Mouse (Mus musculus): ENCODE results near the gene Adgrb3.

Adgrb3 gene

GRCm38 (mm10) chr1:25281471-25281870 is 548.0 kb downstream of the Adgrb3 start:
- in situ Hi-C loops (cut with MboI, MseI): no loop called here

GRCm38 (mm10) chr1:25250562-25250961 is 578.9 kb downstream of the Adgrb3 start:
- in situ Hi-C loops (cut with MboI, MseI): no loop called here

DNA sequence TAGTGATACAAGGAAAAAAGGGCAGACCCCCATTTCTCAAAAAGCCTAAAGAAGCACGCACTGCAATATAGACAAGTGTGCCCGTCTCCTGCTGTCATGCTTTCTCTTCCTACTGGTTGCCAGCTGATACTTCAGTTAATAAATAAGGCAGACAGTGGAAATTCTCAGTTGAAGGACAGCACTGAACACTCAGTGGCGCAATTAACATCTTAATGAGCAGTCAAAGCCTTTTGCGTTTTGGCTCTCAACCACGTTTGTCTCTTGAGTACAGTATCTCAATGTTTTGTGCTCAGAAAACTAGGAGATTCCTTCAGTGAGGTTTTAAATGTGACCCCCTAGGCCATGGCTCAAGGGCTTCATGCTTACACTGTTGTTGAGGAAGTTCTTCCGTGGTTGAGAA is 587.1 kb downstream of the Adgrb3 start:
- in situ Hi-C loops (cut with MboI, MseI): no loop called here

DNA sequence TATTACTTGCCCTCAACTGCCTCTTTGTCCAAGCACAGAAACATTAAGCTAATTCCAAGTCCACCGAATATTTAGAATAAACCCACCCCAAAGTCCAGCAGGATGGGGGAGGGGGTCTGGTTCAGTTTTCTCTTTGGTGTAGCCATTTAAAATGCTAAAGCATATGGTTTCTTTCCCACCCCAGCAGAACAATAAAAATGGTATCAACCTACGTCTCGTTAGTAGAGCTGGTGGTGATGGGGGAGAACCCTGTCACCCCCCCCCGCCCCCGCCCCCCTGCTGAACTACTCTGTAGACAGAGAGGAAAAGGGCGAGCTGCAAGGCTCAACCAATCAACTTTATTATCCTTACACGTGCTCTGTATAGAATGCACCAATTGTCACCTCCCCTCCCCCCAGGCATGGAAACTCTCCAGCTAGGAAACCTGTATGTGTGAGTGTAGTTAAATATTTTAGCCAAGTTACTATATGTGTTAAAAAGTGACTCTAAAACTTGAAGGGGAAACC is 600.2 kb downstream of the Adgrb3 start:
- in situ Hi-C loops (cut with MboI, MseI): no loop called here

DNA sequence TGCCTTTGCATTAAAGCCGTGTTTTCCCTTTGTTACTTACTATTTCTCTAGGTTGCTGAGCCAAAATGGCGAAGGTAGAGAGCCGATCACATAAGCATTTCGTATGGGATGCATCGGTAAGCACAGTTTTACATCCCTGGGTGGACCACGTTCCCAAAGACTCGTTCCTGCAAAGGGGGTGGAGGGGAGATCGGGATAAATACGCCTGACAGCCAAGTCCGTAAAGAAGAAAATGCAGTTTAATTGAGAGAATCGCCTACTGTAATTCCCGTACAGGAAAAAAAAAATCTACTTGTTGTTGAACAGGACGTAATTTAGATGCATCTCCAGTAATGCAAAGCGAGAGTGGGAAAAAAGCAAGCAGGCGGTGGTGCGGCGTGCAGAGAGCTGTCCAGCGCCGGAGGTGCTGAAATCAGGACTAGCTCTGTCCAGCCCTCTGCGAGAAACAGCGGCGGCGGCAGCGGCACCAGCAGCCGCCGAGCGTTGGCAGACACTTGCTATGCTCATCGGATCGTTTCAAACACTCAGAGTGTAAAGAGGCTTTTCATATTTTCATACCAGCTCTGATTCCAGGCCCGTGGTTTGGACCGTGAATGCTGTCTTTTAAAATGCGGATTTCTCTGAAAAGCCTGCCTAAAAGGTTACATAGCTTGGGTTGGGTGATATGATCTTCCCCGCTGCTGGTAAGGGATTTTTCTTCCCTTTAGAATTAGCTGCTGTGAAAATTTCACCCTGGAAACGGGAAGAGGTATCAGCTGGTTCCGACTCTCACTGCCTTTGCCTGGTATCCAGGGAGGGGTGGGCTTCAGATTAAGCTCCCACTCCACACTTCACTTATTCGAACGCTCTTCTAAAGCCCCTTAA is 600.9 kb downstream of the Adgrb3 start:
- in situ Hi-C loops (cut with MboI, MseI): no loop called here

- in situ Hi-C loops (cut with MboI, MseI): no loop called here
Observed at GRCm38 (mm10) chr1:25227880-25228279, 601.6 kb downstream of the Adgrb3 start.

GRCm38 (mm10) chr1:25204636-25205035 is 624.9 kb downstream of the Adgrb3 start:
- in situ Hi-C loops (cut with MboI, MseI): no loop called here

DNA sequence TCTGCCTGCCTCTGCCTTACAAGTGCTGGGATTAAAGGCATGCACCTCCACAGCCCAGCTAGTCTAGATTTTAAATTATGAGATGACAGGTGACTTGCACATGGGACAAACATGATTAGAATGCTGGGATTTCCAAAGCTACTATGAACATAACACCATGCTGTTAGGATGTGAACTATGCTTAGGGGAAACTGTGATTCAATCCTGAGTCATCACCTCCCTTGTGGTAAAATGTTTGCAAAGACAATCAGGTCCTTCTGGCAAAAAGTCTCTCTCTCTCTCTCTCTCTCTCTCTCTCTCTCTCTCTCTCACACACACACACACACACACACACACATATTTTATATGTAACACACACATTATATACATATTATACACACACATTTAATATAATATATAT is 630.1 kb downstream of the Adgrb3 start:
- in situ Hi-C loops (cut with MboI, MseI): no loop called here

GRCm38 (mm10) chr1:25191986-25192385 is 637.5 kb downstream of the Adgrb3 start:
- in situ Hi-C loops (cut with MboI, MseI): no loop called here

DNA sequence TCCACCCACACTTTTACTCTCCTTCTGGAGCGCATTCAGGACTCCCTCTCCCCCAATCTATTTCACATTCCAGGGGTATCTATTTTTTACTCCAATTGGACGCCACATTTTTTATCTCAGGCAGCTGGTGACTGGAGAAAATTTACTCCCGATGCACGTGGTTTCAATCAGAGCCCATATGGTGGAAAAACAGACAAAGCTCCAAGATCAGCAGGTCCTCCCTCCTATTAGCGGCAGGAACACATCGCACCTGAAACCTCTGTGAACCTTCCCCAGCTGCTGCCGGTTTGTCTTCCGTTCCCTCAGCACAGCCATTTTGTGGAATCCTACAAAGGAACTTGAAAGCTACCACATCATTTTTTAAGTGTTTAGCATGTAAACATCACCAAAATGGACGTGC is 640.2 kb downstream of the Adgrb3 start:
- in situ Hi-C loops (cut with MboI, MseI): no loop called here

DNA sequence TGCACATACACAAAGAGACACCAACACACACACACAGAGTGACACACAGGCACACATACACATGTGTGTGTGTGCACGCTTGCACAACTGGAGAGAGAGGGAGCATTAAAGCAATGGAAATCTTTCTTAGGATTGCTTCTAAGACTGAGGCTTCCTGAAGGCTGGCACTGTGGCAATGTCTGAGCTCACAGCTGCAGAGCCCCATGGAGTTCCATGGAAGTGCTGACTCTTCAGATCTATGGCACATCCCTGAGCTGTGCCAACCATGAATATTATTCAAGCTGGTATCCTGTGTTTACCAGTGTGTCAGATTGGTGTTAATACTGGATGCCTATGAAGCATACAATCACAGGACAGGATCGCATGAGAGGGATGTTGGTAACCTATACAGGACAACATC is 643.6 kb downstream of the Adgrb3 start:
- in situ Hi-C loops (cut with MboI, MseI): no loop called here

- in situ Hi-C loops (cut with MboI, MseI): no loop called here
Observed at GRCm38 (mm10) chr1:25181881-25182280, 647.6 kb downstream of the Adgrb3 start.

DNA sequence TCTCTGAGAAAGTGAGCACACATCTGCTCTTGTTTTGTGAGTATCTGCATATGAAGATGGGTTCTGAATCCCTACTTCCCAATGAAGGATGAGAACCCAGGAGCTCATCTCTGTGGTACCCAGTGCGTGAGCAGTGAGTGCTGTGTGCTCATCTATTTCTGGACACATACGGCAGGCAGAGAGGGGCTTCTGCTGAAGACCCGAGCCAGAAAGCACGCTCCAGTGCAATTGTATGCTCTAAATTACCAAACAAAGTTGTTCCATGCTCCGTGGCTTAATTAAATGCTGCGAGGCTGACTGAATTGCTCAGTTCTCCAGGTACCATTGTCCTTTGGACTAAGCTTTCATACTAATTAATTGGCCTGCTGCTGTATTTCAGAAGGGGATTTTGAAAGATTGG is 648.9 kb downstream of the Adgrb3 start:
- in situ Hi-C loops (cut with MboI, MseI): no loop called here

- in situ Hi-C loops (cut with MboI, MseI): no loop called here
Observed at GRCm38 (mm10) chr1:25179860-25180582, 649.5 kb downstream of the Adgrb3 start.

- in situ Hi-C loops (cut with MboI, MseI): no loop called here
Observed at GRCm38 (mm10) chr1:25178347-25179130, 651.0 kb downstream of the Adgrb3 start.

DNA sequence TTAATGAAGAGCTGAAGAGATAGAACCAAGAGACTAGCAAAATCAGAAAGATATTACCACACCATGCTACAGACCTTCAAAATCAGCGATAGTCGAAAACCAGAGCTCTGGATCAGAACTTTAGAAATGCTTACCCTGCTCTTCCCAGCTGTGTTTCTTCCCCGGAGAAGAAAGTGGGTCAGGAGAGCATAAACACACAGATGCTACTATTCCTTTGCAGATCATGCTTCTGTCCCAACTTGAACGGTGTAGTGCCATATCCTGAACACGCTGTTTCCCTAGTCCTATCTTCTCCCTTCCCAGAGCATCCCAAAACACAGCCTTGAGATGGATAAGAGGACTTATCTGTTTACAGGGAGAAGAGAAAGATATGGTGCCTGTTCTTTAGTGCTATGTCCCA is 662.4 kb downstream of the Adgrb3 start:
- in situ Hi-C loops (cut with MboI, MseI): no loop called here

DNA sequence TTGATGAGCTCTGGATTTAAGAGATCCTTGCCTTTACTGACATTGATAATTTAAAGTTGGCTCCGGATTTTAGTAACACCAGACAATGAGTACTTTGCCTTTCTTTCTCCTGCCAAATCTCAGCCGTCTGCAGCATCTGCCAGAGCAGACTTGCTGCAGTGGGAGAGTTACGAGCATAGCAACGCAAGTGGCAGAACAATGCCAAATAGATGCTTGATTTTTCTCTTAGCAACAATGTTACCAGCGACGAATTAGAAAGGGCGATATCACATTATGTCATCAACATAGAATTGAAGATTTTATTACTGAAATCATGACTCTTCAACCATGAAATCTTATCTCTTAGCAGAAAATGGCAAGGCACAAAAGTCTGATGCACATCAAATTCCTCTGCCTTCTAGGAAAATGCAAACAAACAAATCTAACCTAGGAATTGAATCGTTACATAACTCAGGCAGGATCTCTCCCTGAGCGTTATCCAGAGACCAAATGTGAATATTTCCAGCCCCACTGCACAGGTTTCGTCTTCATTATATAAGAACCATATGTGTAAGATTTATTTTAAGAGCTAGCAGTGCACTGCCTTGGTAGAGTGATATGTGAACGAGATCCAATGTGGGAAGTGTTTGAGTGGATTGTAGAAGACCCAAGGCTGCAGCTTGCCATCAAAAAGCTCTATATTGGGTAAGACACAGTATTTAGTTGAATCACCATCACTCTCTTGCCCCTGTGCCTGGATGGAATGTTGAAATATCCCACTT is 663.3 kb downstream of the Adgrb3 start:
- in situ Hi-C loops (cut with MboI, MseI): no loop called here

GRCm38 (mm10) chr1:25163561-25163960 is 665.9 kb downstream of the Adgrb3 start:
- in situ Hi-C loops (cut with MboI, MseI): no loop called here

- in situ Hi-C loops (cut with MboI, MseI): no loop called here
Observed at GRCm38 (mm10) chr1:25146206-25146605, 683.3 kb downstream of the Adgrb3 start.

DNA sequence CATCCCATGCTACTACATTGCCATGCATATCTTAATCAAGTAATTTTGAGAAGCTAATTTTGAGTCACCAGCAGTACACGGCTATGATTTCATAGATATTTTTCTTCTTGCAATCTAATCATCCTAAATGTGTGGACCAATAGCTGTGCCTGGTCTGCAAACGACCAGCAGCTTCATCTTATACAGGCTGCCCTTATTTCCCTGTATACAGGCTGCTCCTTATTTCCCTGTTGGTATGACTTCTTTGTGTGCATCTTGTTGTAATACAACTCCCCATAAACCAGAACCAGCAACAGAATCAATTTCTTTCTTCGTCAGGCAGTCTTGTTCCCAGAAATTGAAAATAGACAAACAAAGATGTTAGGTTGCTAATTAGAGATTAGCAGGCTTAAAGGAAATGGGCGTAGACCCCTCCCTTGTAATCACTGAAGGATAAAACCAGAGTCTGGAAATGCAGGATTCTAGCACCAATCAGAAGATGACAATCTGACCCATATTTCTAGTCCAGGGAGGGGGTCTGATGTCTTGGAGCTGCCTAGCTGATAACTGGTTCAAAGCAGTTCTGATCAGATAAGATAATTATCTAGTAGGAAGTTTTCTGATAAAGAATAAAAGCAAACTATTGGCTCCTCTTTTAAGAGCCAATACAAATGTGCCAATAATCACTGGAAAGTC is 697.2 kb downstream of the Adgrb3 start:
- in situ Hi-C loops (cut with MboI, MseI): no loop called here

DNA sequence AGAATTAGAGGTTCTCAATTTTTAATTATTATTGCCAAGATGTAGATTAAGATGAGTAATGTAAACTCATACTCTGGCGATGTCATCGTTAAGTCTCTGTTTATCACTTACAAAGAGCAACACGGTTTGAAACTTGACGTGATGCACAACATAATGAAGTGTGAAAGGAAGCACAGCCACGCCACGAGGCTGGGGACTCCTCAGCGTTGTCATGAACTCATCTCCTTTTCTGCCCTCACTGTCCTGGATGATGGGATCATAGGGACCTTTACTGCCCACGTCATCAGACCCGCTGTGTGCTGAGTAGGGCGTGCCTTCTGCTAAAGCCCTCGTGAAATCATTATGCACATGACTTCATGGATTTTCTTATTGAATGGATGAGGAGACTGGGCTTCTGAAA is 714.0 kb downstream of the Adgrb3 start:
- in situ Hi-C loops (cut with MboI, MseI): no loop called here

All from T-helper 2 cell (primary cell).